Mouse (Mus musculus): Measurements from ENCODE around the gene Rpl32. TPM values are rescaled to one million over a fixed set of nuclear protein-coding genes. Genes with fewer than 3 reads are reported as not detected.

Rpl32 gene
- polyA plus RNA-seq, 1 experiment from 2014 or later, result 1,790 TPM

DNA sequence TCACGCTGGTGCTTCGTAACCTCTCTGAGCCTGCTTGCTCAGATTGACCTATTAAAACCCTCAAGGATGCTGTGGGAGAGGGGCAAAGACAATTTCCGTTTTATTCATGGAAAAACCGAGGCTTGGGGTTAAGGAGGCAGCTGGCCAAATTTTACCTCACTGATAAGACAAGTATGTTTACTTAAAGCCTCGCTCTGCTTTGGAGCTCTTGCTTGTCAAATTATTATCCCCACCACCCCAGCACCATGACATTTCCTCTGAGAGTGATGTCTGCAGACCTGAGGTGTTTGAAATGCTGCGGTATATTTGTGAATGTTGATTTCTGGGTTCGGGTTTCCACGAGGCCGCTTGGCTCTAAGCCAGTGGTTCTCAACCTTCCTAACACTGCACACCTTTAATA is 32.2 kb downstream of the Rpl32 start:
- ATAC-seq, result no peak
- H3K4me2 ChIP-seq (replicated peaks; ENCODE audit: low read depth, low read length), result no peak overlapping the region
- 13% methylated on average over 9 of the region's 9 CpGs for WGBS
- no peaks in the 10 kb centered on the region for H3K9me3 ChIP-seq (ENCODE audit: low read length)
- H3K27me3 ChIP-seq (replicated peaks; ENCODE audit: insufficient read depth, low read length), result no peaks in the 10 kb centered on the region
- H3K4me3 ChIP-seq (ENCODE audit: low read depth, low read length), result no peak overlapping the region
- peaks cover 10% of the 10 kb centered on the region; the same call in 1 of the 2 replicates for H3K4me1 ChIP-seq (ENCODE audit: insufficient read depth, low read depth, low read length)
- no peak overlapping the region for H3K27ac ChIP-seq (ENCODE audit: low read length)
- H3K36me3 ChIP-seq (ENCODE audit: insufficient read depth, low read length), result no peaks in the 10 kb centered on the region
- TF ChIP-seq CTCF (IDR thresholded peaks at IDR 0.05), result no peak
- no peak for TF ChIP-seq EP300 (IDR thresholded peaks at IDR 0.05)
- no peak overlapping the region for H3K9ac ChIP-seq (replicated peaks; ENCODE audit: low read depth)
- DNase-seq (ENCODE audit: low spot score), result peak; percentile 20

- Histone ChIP-seq H3K9me3 (ENCODE audit: low read length) (no peaks in the 10 kb centered on the region), H3K4me2 (replicated peaks; ENCODE audit: low read depth, low read length) (no peak overlapping the region), H3K4me1 (ENCODE audit: insufficient read depth, low read depth, low read length) (peaks cover 10% of the 10 kb centered on the region; the same call in 1 of the 2 replicates), H3K36me3 (ENCODE audit: insufficient read depth, low read length) (no peaks in the 10 kb centered on the region), H3K27me3 (replicated peaks; ENCODE audit: insufficient read depth, low read length) (no peaks in the 10 kb centered on the region), H3K9ac (replicated peaks; ENCODE audit: low read depth) (no peak overlapping the region), H3K27ac (ENCODE audit: low read length) (no peak overlapping the region), H3K4me3 (ENCODE audit: low read depth, low read length) (no peak overlapping the region)
- TF ChIP-seq CTCF (IDR thresholded peaks at IDR 0.05) (no peak), EP300 (IDR thresholded peaks at IDR 0.05) (no peak)
- 25% methylated on average over 3 of the region's 3 CpGs for WGBS
- peak; percentile 28 for ATAC-seq
- DNase-seq (ENCODE audit: low spot score), result peak; percentile 28
Observed at GRCm38 (mm10) chr6:115775838-115776237, 32.7 kb downstream of the Rpl32 start.

GRCm38 (mm10) chr6:115774501-115774921 is 34.0 kb downstream of the Rpl32 start, which contains the start of gene Cand2:
TSS of gene Cand2 (plus strand) at chr6:115774538.
- Histone ChIP-seq H3K4me3 (ENCODE audit: low read depth, low read length) (peak within 1 kb of the TSS; percentile 58), H3K9me3 (ENCODE audit: low read length) (no peaks in the 10 kb centered on the region), H3K27ac (ENCODE audit: low read length) (no peak within 1 kb of the TSS), H3K36me3 (ENCODE audit: insufficient read depth, low read length) (no peaks in the 10 kb centered on the region), H3K4me1 (ENCODE audit: insufficient read depth, low read depth, low read length) (peaks cover 10% of the 10 kb centered on the region; the same call in 1 of the 2 replicates), H3K4me2 (replicated peaks; ENCODE audit: low read depth, low read length) (peak within 1 kb of the TSS; percentile 90), H3K9ac (replicated peaks; ENCODE audit: low read depth) (peak within 1 kb of the TSS; percentile 48; the same call in 1 of the 2 replicates), H3K27me3 (replicated peaks; ENCODE audit: insufficient read depth, low read length) (no peaks in the 10 kb centered on the region)
- TF ChIP-seq CTCF (IDR thresholded peaks at IDR 0.05) (no peak), EP300 (IDR thresholded peaks at IDR 0.05) (no peak)
- WGBS, result 0% methylated on average over 15 of the region's 28 CpGs
- ATAC-seq, result peak; percentile 65
- DNase-seq (ENCODE audit: low spot score), result peak; percentile 48

DNA sequence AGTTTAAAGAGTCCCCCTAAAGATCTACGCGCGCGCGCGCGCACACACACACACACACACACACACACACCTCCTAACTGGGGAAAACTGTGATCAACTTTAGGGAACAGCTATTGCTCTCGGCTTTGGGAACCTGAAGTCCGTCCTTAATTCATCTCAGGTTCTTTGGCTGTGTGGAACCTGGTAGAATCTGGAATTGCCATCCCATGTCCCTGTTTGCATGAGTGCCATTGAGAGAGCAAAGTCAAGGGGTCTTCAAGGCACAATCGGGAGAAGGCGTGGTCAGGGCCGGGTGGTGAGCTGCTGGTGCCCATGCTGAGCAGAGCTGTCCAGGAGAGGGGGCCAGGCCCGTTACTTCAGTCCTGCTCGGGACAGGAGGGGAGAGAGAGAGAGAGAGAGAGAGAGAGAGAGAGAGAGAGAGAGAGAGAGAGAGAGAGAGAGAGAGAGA is 34.6 kb downstream of the Rpl32 start:
- Histone ChIP-seq H3K27ac (ENCODE audit: low read length) (no peak overlapping the region), H3K9ac (replicated peaks; ENCODE audit: low read depth) (no peak overlapping the region), H3K4me3 (ENCODE audit: low read depth, low read length) (peak overlapping the region; percentile 58), H3K27me3 (replicated peaks; ENCODE audit: insufficient read depth, low read length) (no peaks in the 10 kb centered on the region), H3K4me2 (replicated peaks; ENCODE audit: low read depth, low read length) (peak overlapping the region; percentile 90), H3K4me1 (ENCODE audit: insufficient read depth, low read depth, low read length) (peaks cover 10% of the 10 kb centered on the region; the same call in 1 of the 2 replicates), H3K9me3 (ENCODE audit: low read length) (no peaks in the 10 kb centered on the region), H3K36me3 (ENCODE audit: insufficient read depth, low read length) (no peaks in the 10 kb centered on the region)
- TF ChIP-seq EP300 (IDR thresholded peaks at IDR 0.05), result no peak
- TF ChIP-seq CTCF (IDR thresholded peaks at IDR 0.05), result 0 out of 2 replicates have a peak, but pooled peaks have one; percentile 10
- DNase-seq (ENCODE audit: low spot score) (peak; percentile 60), ATAC-seq (peak; percentile 58; the same call in 1 of the 2 replicates)
- WGBS, result 2% methylated on average over 14 of the region's 14 CpGs

GRCm38 (mm10) chr6:115772604-115773003 is 35.9 kb downstream of the Rpl32 start:
- no peak for TF ChIP-seq EP300 (IDR thresholded peaks at IDR 0.05)
- peak; percentile 53 for TF ChIP-seq CTCF (IDR thresholded peaks at IDR 0.05)
- H3K4me1 ChIP-seq (ENCODE audit: insufficient read depth, low read depth, low read length), result peaks cover 10% of the 10 kb centered on the region; the same call in 1 of the 2 replicates
- no peak overlapping the region for H3K4me2 ChIP-seq (replicated peaks; ENCODE audit: low read depth, low read length)
- H3K27me3 ChIP-seq (replicated peaks; ENCODE audit: insufficient read depth, low read length), result no peaks in the 10 kb centered on the region
- DNase-seq (ENCODE audit: low spot score), result peak; percentile 33
- no peak overlapping the region for H3K9ac ChIP-seq (replicated peaks; ENCODE audit: low read depth)
- 100% methylated on average over 1 of the region's 1 CpGs for WGBS
- no peaks in the 10 kb centered on the region for H3K9me3 ChIP-seq (ENCODE audit: low read length)
- H3K27ac ChIP-seq (ENCODE audit: low read length), result no peak overlapping the region
- H3K4me3 ChIP-seq (ENCODE audit: low read depth, low read length), result no peak overlapping the region
- no peaks in the 10 kb centered on the region for H3K36me3 ChIP-seq (ENCODE audit: insufficient read depth, low read length)
- ATAC-seq, result no peak

DNA sequence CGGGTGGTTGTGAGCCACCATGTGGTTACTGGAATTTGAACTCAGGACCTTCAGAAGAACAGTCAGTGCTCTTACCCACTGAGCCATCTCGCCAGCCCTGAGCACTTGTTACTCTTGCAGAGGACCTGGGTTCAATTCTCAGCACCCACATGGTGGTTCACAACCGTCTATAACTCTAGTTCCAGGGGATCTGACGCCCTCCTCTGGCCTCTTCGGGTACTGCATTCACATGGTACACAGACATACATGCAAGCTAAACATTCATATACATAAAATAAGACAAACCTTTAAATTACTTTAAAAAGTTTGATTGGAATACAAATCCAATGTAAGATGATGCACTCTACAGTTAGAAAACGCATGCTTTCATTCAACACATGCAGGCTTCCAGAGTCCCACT is 36.3 kb downstream of the Rpl32 start:
- no peak for DNase-seq (ENCODE audit: low spot score)
- TF ChIP-seq CTCF (IDR thresholded peaks at IDR 0.05) (no peak; the same call in 1 of the 2 replicates), EP300 (IDR thresholded peaks at IDR 0.05) (no peak)
- WGBS, result 82% methylated on average over 6 of the region's 6 CpGs
- H3K9ac ChIP-seq (replicated peaks; ENCODE audit: low read depth), result no peak overlapping the region
- no peak for ATAC-seq
- H3K4me3 ChIP-seq (ENCODE audit: low read depth, low read length), result no peak overlapping the region
- H3K27ac ChIP-seq (ENCODE audit: low read length), result no peak overlapping the region
- no peaks in the 10 kb centered on the region for H3K27me3 ChIP-seq (replicated peaks; ENCODE audit: insufficient read depth, low read length)
- H3K36me3 ChIP-seq (ENCODE audit: insufficient read depth, low read length), result no peaks in the 10 kb centered on the region
- no peak overlapping the region for H3K4me2 ChIP-seq (replicated peaks; ENCODE audit: low read depth, low read length)
- H3K9me3 ChIP-seq (ENCODE audit: low read length), result no peaks in the 10 kb centered on the region
- peaks cover 10% of the 10 kb centered on the region; the same call in 1 of the 2 replicates for H3K4me1 ChIP-seq (ENCODE audit: insufficient read depth, low read depth, low read length)
